Mouse (Mus musculus) intestine, embryonic 14.5 days (tissue): ENCODE measurements around the gene Rassf3. TPM values are rescaled to one million over a fixed set of nuclear protein-coding genes. Genes with fewer than 3 reads are reported as not detected.

ENCODE experiments used
- ATAC-seq: fragments of 200-750 bp; cut with Nextera tagmentation; replicated peaks from 2 replicates; pipeline ENCODE4 v1.8.0; 2017; ENCODE audit warnings: low read depth, moderate number of reproducible peaks, moderate TSS enrichment, moderate library complexity; ENCODE audit not compliant: low FRiP score, low TSS enrichment
- DNase-seq: peaks from one replicate; pipeline ENCODE4 v3.0.0-alpha.2; 2018; ENCODE audit warnings: low spot score
- H3K27ac ChIP-seq: fragments of 300-500 bp; sonication (generic); 2 replicates; pipeline ENCODE4 v1.5.1; 2014; ENCODE audit warnings: low read depth, mild to moderate bottlenecking, control low read depth
- H3K27me3 ChIP-seq: fragments of 300-500 bp; sonication (generic); replicated peaks from 2 replicates; pipeline ENCODE4 v1.6.1; 2014; ENCODE audit warnings: low read length, control low read depth; ENCODE audit not compliant: control insufficient read depth, insufficient read depth
- H3K36me3 ChIP-seq: fragments of 300-500 bp; sonication (generic); 2 replicates; pipeline ENCODE4 v1.6.1; 2014; ENCODE audit warnings: low read length, control low read depth; ENCODE audit not compliant: control insufficient read depth, insufficient read depth
- H3K4me1 ChIP-seq: fragments of 300-500 bp; sonication (generic); replicated peaks from 2 replicates; pipeline ENCODE4 v1.6.1; 2014; ENCODE audit warnings: low read length, control low read depth, mixed read lengths; ENCODE audit not compliant: control insufficient read depth, insufficient read depth
- H3K4me2 ChIP-seq: fragments of 300-500 bp; sonication (generic); 2 replicates; pipeline ENCODE4 v1.6.1; 2014; ENCODE audit warnings: low read length
- H3K4me3 ChIP-seq: fragments of 300-500 bp; sonication (generic); 2 replicates; pipeline ENCODE4 v1.5.1; 2014; ENCODE audit warnings: low read depth, low read length, control low read depth, mixed read lengths
- H3K9ac ChIP-seq: fragments of 300-500 bp; sonication (generic); 2 replicates; pipeline ENCODE4 v1.6.1; 2014; ENCODE audit warnings: mild to moderate bottlenecking, low read length
- H3K9me3 ChIP-seq: fragments of 300-500 bp; sonication (generic); 2 replicates; pipeline ENCODE4 v1.6.1; 2016; ENCODE audit warnings: low read length, control low read depth; ENCODE audit not compliant: control insufficient read depth
- WGBS: fragments of 180-500 bp; shearing (Covaris S2); extraction: QIAGEN DNeasy Blood & Tissue Kit; methylation state at CpG from one replicate; pipeline ENCODE4 v1.1.7; 2014; 5-methylcytosine and 5-hydroxymethylcytosine counted together
- polyA plus RNA-seq: library from polyadenylated mRNA; unstranded; fragments of >200 nt; fragmentation: Nextera tagmentation; extraction: Ambion mirVana; gene quantifications from 2 replicates; pipeline ENCODE4 v1.2.1, GENCODE M21; 2014

Rassf3 gene
- polyA plus RNA-seq, 1 experiment from 2014 or later = 24.6 TPM

- Histone ChIP-seq H3K4me2 (no peak overlapping the region), H3K4me1 (0 out of 2 replicates have a peak, but pooled peaks cover 4% of the 10 kb centered on the region), H3K9me3 (no peaks in the 10 kb centered on the region), H3K36me3 (peaks cover 70% of the 10 kb centered on the region), H3K27ac (no peak overlapping the region), H3K27me3 (no peaks in the 10 kb centered on the region), H3K9ac (no peak overlapping the region), H3K4me3 (no peak overlapping the region)
- no peak for ATAC-seq
- DNase-seq = no peak
- WGBS = 47% methylated on average over 9 of the region's 9 CpGs
Observed at GRCm38 (mm10) chr10:121386347-121386746, 89.8 kb downstream of the Rassf3 start.

GRCm38 (mm10) chr10:121385695-121386094 lies 90.5 kb downstream of the Rassf3 start:
- 0 out of 2 replicates have a peak, but pooled peaks cover 4% of the 10 kb centered on the region for H3K4me1 ChIP-seq
- 82% methylated on average over 6 of the region's 6 CpGs for WGBS
- H3K9me3 ChIP-seq = no peaks in the 10 kb centered on the region
- no peak overlapping the region for H3K4me2 ChIP-seq
- H3K27ac ChIP-seq = no peak overlapping the region
- DNase-seq = no peak
- H3K36me3 ChIP-seq = peaks cover 70% of the 10 kb centered on the region
- H3K4me3 ChIP-seq = no peak overlapping the region
- H3K9ac ChIP-seq = no peak overlapping the region
- H3K27me3 ChIP-seq = no peaks in the 10 kb centered on the region
- ATAC-seq = no peak

- ATAC-seq (no peak), DNase-seq (no peak)
- H3K36me3 ChIP-seq = peaks cover 69% of the 10 kb centered on the region
- no peak overlapping the region for H3K9ac ChIP-seq
- H3K4me3 ChIP-seq = no peak overlapping the region
- 89% methylated on average over 13 of the region's 13 CpGs for WGBS
- H3K27me3 ChIP-seq = no peaks in the 10 kb centered on the region
- no peak overlapping the region for H3K4me2 ChIP-seq
- H3K27ac ChIP-seq = no peak overlapping the region
- H3K9me3 ChIP-seq = no peaks in the 10 kb centered on the region
- 0 out of 2 replicates have a peak, but pooled peaks cover 4% of the 10 kb centered on the region for H3K4me1 ChIP-seq
Observed at GRCm38 (mm10) chr10:121384710-121385109, 91.4 kb downstream of the Rassf3 start.

GRCm38 (mm10) chr10:121381280-121381679 lies 94.9 kb downstream of the Rassf3 start:
- Histone ChIP-seq H3K4me1 (0 out of 2 replicates have a peak, but pooled peaks cover 3% of the 10 kb centered on the region), H3K9ac (no peak overlapping the region), H3K36me3 (peaks cover 82% of the 10 kb centered on the region), H3K4me2 (no peak overlapping the region), H3K9me3 (no peaks in the 10 kb centered on the region), H3K27ac (no peak overlapping the region), H3K4me3 (no peak overlapping the region), H3K27me3 (no peaks in the 10 kb centered on the region)
- WGBS = 81% methylated on average over 18 of the region's 18 CpGs
- DNase-seq (no peak), ATAC-seq (no peak)

GRCm38 (mm10) chr10:121379387-121379786 lies 96.8 kb downstream of the Rassf3 start:
- DNase-seq (no peak), ATAC-seq (no peak)
- Histone ChIP-seq H3K27ac (no peak overlapping the region), H3K36me3 (peaks cover 86% of the 10 kb centered on the region), H3K4me2 (no peak overlapping the region), H3K9ac (no peak overlapping the region), H3K4me1 (no peaks in the 10 kb centered on the region), H3K4me3 (no peak overlapping the region), H3K27me3 (no peaks in the 10 kb centered on the region), H3K9me3 (no peaks in the 10 kb centered on the region)
- WGBS = 98% methylated on average over 3 of the region's 3 CpGs

GRCm38 (mm10) chr10:121376530-121377271 lies 99.4 kb downstream of the Rassf3 start:
- WGBS = 88% methylated on average over 24 of the region's 24 CpGs
- Histone ChIP-seq H3K9ac (no peak overlapping the region), H3K27ac (no peak overlapping the region), H3K4me1 (no peaks in the 10 kb centered on the region), H3K36me3 (peaks cover 62% of the 10 kb centered on the region), H3K4me3 (no peak overlapping the region), H3K4me2 (no peak overlapping the region), H3K27me3 (no peaks in the 10 kb centered on the region), H3K9me3 (no peaks in the 10 kb centered on the region)
- ATAC-seq = no peak
- no peak for DNase-seq

- Histone ChIP-seq H3K36me3 (peaks cover 54% of the 10 kb centered on the region), H3K9ac (no peak overlapping the region), H3K4me2 (no peak overlapping the region), H3K4me1 (no peaks in the 10 kb centered on the region), H3K9me3 (no peaks in the 10 kb centered on the region), H3K27ac (no peak overlapping the region), H3K27me3 (no peaks in the 10 kb centered on the region), H3K4me3 (no peak overlapping the region)
- DNase-seq = no peak
- 75% methylated on average over 24 of the region's 24 CpGs for WGBS
- no peak for ATAC-seq
Observed at GRCm38 (mm10) chr10:121375649-121376493, 100.3 kb downstream of the Rassf3 start.

- Histone ChIP-seq H3K4me2 (no peak overlapping the region), H3K27me3 (no peaks in the 10 kb centered on the region), H3K36me3 (peaks cover 46% of the 10 kb centered on the region), H3K9me3 (no peaks in the 10 kb centered on the region), H3K4me1 (no peaks in the 10 kb centered on the region), H3K9ac (no peak overlapping the region), H3K27ac (no peak overlapping the region), H3K4me3 (no peak overlapping the region)
- DNase-seq (no peak), ATAC-seq (no peak)
- WGBS = 81% methylated on average over 17 of the region's 17 CpGs
Observed at GRCm38 (mm10) chr10:121374693-121375620, 101.2 kb downstream of the Rassf3 start.
